28 mouse cellular contexts compared by ENCODE assay signal in the genomic region with DNA sequence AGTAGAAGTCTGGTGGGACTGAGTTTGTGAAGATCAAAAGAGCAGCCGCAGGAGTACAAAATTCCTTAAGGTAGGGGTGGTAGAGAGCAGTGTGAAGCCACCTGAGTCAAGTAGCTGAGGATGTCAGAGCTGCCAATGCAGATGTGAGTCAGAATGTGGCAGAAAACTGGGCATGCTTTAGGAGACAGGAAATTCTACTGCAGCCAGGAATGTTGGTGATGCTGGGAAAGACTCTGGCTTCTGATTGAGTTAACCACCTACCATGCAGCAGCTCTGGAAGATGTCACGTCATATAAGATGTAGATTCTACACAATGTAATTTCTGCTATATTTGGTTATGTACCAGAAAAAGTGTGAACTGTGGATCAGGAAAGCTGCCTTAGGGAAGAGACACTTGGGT.
"Had no signal": no experiment of that assay in that cellular context is flagged by ENCODE, and none has a peak within 500 bp of the region (broad histone marks: within the 10 kb centered on the region; RNA-seq: fewer than 3 reads in every experiment).

No protein-coding gene starts in this region.

- H3K27me3 ChIP-seq: embryonic facial prominence, embryonic 12.5 days; embryonic facial prominence, embryonic 13.5 days; embryonic facial prominence, embryonic 15.5 days; forebrain, embryonic 12.5 days; forebrain, embryonic 13.5 days; forebrain, embryonic 15.5 days; heart, embryonic 12.5 days had no signal

- H3K4me2 ChIP-seq: embryonic facial prominence, embryonic 12.5 days; embryonic facial prominence, embryonic 13.5 days; embryonic facial prominence, embryonic 15.5 days; forebrain, embryonic 12.5 days; forebrain, embryonic 13.5 days; forebrain, embryonic 15.5 days; heart, embryonic 11.5 days; heart, embryonic 12.5 days had no signal

- H3K4me1 ChIP-seq: embryonic facial prominence, embryonic 10.5 days; embryonic facial prominence, embryonic 12.5 days; embryonic facial prominence, embryonic 13.5 days; embryonic facial prominence, embryonic 15.5 days; forebrain, embryonic 10.5 days; forebrain, embryonic 12.5 days; forebrain, embryonic 13.5 days; forebrain, embryonic 15.5 days; heart, embryonic 10.5 days; heart, embryonic 12.5 days had no signal

- DNase-seq: cerebellum, postnatal 10 days; cerebellum, postnatal 14 days; cerebellum, postnatal 25 days; cerebellum, postnatal 36 days; embryo, embryonic 11 days; forebrain, postnatal 0 days; gastrocnemius, adult 2 months; gastrocnemius, postnatal 10 days; gastrocnemius, postnatal 14 days; gastrocnemius, postnatal 25 days; gastrocnemius, postnatal 36 days; heart, adult 11 months; heart, adult 18-20 months; heart, adult 2 months had no signal

- H3K27ac ChIP-seq: embryonic facial prominence, embryonic 10.5 days; embryonic facial prominence, embryonic 12.5 days; embryonic facial prominence, embryonic 13.5 days; embryonic facial prominence, embryonic 15.5 days; forebrain, embryonic 10.5 days; forebrain, embryonic 12.5 days; forebrain, embryonic 13.5 days; forebrain, embryonic 15.5 days; gastrocnemius, adult 2 months; heart, adult 2 months; heart, embryonic 10.5 days had no signal

- ATAC-seq: forebrain, embryonic 13.5 days; forebrain, embryonic 14.5 days; forebrain, embryonic 15.5 days; forebrain, embryonic 16.5 days; forebrain, postnatal 0 days had no signal

- H3K9ac ChIP-seq: embryonic facial prominence, embryonic 12.5 days; embryonic facial prominence, embryonic 13.5 days; embryonic facial prominence, embryonic 15.5 days; forebrain, embryonic 12.5 days; forebrain, embryonic 13.5 days; forebrain, embryonic 15.5 days; forebrain, postnatal 0 days; heart, embryonic 12.5 days had no signal

- H3K36me3 ChIP-seq: embryonic facial prominence, embryonic 10.5 days; embryonic facial prominence, embryonic 12.5 days; embryonic facial prominence, embryonic 13.5 days; embryonic facial prominence, embryonic 15.5 days; forebrain, embryonic 10.5 days; forebrain, embryonic 12.5 days; forebrain, embryonic 15.5 days; heart, embryonic 10.5 days; heart, embryonic 12.5 days had no signal

- H3K9me3 ChIP-seq: embryonic facial prominence, embryonic 10.5 days; embryonic facial prominence, embryonic 12.5 days; embryonic facial prominence, embryonic 13.5 days; embryonic facial prominence, embryonic 15.5 days; forebrain, embryonic 10.5 days; forebrain, embryonic 12.5 days; forebrain, embryonic 13.5 days; forebrain, embryonic 15.5 days; heart, embryonic 10.5 days; heart, embryonic 12.5 days had no signal

- H3K4me3 ChIP-seq: embryonic facial prominence, embryonic 10.5 days; embryonic facial prominence, embryonic 12.5 days; embryonic facial prominence, embryonic 13.5 days; embryonic facial prominence, embryonic 15.5 days; erythroblast, embryonic 14.5 days; forebrain, embryonic 10.5 days; forebrain, embryonic 12.5 days; forebrain, embryonic 13.5 days; forebrain, embryonic 15.5 days; gastrocnemius, adult 2 months; heart, adult 2 months; heart, embryonic 10.5 days; heart, embryonic 12.5 days had no signal
